ENCODE assay signal across 8 mouse cellular contexts in genomic region chr13:110395179-110395794, GRCm38 (mm10). TPM values are rescaled to one million over a fixed set of nuclear protein-coding genes. Genes with fewer than 3 reads are reported as not detected.
DNase-seq lines count a peak whose midpoint lies in the region; ATAC-seq and TF ChIP-seq lines count a peak whose summit lies in the region.

No protein-coding gene starts in this region.

- TF ChIP-seq CTCF in G1E (IDR thresholded peaks at IDR 0.05; ENCODE audit: low read depth, low read length) = no peak

- no peaks in the 10 kb centered on the region for H3K9me3 ChIP-seq in heart, embryonic 11.5 days (replicated peaks; ENCODE audit: control insufficient read depth, low read length)
- H3K9me3 ChIP-seq in G1E (replicated peaks) = peaks cover 45% of the 10 kb centered on the region
- peaks cover 2% of the 10 kb centered on the region; the same call in 1 of the 2 replicates for H3K9me3 ChIP-seq in erythroblast, embryonic 14.5 days (ENCODE audit: control insufficient read depth, low read length)
- H3K9me3 ChIP-seq in intestine, embryonic 15.5 days = no peaks in the 10 kb centered on the region
- 0 out of 2 replicates have a peak, but pooled peaks cover 1% of the 10 kb centered on the region for H3K9me3 ChIP-seq in midbrain, embryonic 13.5 days

- H3K9ac ChIP-seq in heart, embryonic 11.5 days (ENCODE audit: low read depth, low read length) = peak overlapping the region; percentile 96
- peak overlapping the region; percentile 67 for H3K9ac ChIP-seq in intestine, embryonic 15.5 days
- peak overlapping the region; percentile 93 for H3K9ac ChIP-seq in midbrain, embryonic 13.5 days (replicated peaks)

- ATAC-seq in heart, embryonic 11.5 days (replicated peaks; ENCODE audit: insufficient number of reproducible peaks, low FRiP score, low TSS enrichment) = peak; percentile 49
- ATAC-seq in G1E (ENCODE audit: extremely low read depth, insufficient number of reproducible peaks, low FRiP score, poor library complexity, severe bottlenecking) = no peak
- ATAC-seq in intestine, embryonic 15.5 days = peak; percentile 43
- ATAC-seq in midbrain, embryonic 13.5 days = no peak; the same call in 1 of the 2 replicates

- H3K27me3 ChIP-seq in heart, embryonic 11.5 days (ENCODE audit: control insufficient read depth, insufficient read depth, low read length) = no peaks in the 10 kb centered on the region
- H3K27me3 ChIP-seq in G1E (ENCODE audit: insufficient read depth, low read length) = no peaks in the 10 kb centered on the region
- peaks cover 40% of the 10 kb centered on the region for H3K27me3 ChIP-seq in erythroblast, embryonic 14.5 days (ENCODE audit: control insufficient read depth)
- no peaks in the 10 kb centered on the region for H3K27me3 ChIP-seq in intestine, embryonic 15.5 days (replicated peaks)
- peaks cover 8% of the 10 kb centered on the region for H3K27me3 ChIP-seq in midbrain, embryonic 13.5 days

- no peak for DNase-seq in heart, postnatal 36 days
- DNase-seq in G1E (ENCODE audit: low spot score) = no peak
- no peak for DNase-seq in T-cell, adult 2 months (ENCODE audit: low spot score)
- no peak for DNase-seq in natural killer cell, adult 2 months (ENCODE audit: low spot score in 2 of 2)

- peaks cover 12% of the 10 kb centered on the region for H3K4me1 ChIP-seq in heart, embryonic 11.5 days (ENCODE audit: control insufficient read depth, insufficient read depth, low read length)
- H3K4me1 ChIP-seq in G1E (ENCODE audit: insufficient read depth, low read depth, low read length) = no peaks in the 10 kb centered on the region
- H3K4me1 ChIP-seq in erythroblast, embryonic 14.5 days (ENCODE audit: control insufficient read depth) = peaks cover 13% of the 10 kb centered on the region
- 0 out of 2 replicates have a peak, but pooled peaks cover 2% of the 10 kb centered on the region for H3K4me1 ChIP-seq in intestine, embryonic 15.5 days (replicated peaks)
- H3K4me1 ChIP-seq in midbrain, embryonic 13.5 days (replicated peaks) = peaks cover 26% of the 10 kb centered on the region

- H3K4me2 ChIP-seq in heart, embryonic 11.5 days = peak overlapping the region; percentile 75
- peak overlapping the region; percentile 99 for H3K4me2 ChIP-seq in intestine, embryonic 15.5 days (replicated peaks)
- peak overlapping the region; percentile 97 for H3K4me2 ChIP-seq in midbrain, embryonic 13.5 days (replicated peaks)

- under 1% methylated on average over 38 of the region's 41 CpGs for WGBS in heart, embryonic 11.5 days (ENCODE audit: insufficient replicate concordance)
- WGBS in intestine, embryonic 15.5 days = under 1% methylated on average over 39 of the region's 41 CpGs
- under 1% methylated on average over 35 of the region's 41 CpGs for WGBS in midbrain, embryonic 13.5 days

- H3K36me3 ChIP-seq in heart, embryonic 11.5 days (ENCODE audit: control insufficient read depth, insufficient read depth, low read length) = peaks cover 21% of the 10 kb centered on the region
- no peaks in the 10 kb centered on the region for H3K36me3 ChIP-seq in G1E (replicated peaks)
- no peaks in the 10 kb centered on the region; the same call in 1 of the 2 replicates for H3K36me3 ChIP-seq in erythroblast, embryonic 14.5 days (ENCODE audit: control insufficient read depth)
- H3K36me3 ChIP-seq in intestine, embryonic 15.5 days = peaks cover 17% of the 10 kb centered on the region
- H3K36me3 ChIP-seq in midbrain, embryonic 13.5 days = peaks cover 29% of the 10 kb centered on the region

- intact Hi-C loops in heart, postnatal 36 days (cut with DNase I) = loop anchor here (2.0 kb wide), 2 partner anchors 288 to 302 kb away; no protein-coding TSS in a partner anchor

- H3K27ac ChIP-seq in heart, embryonic 11.5 days (ENCODE audit: low read depth, low read length) = peak overlapping the region; percentile 78
- H3K27ac ChIP-seq in intestine, embryonic 15.5 days = peak overlapping the region; percentile 84
- H3K27ac ChIP-seq in midbrain, embryonic 13.5 days = peak overlapping the region; percentile 90

- H3K4me3 ChIP-seq in heart, embryonic 11.5 days (ENCODE audit: low read depth, low read length) = peak overlapping the region; percentile 86
- peak overlapping the region; percentile 33; the same call in 1 of the 2 replicates for H3K4me3 ChIP-seq in G1E (ENCODE audit: low read depth, low read length)
- peak overlapping the region; percentile 59 for H3K4me3 ChIP-seq in erythroblast, embryonic 14.5 days (replicated peaks)
- H3K4me3 ChIP-seq in intestine, embryonic 15.5 days (replicated peaks) = peak overlapping the region; percentile 68
- peak overlapping the region; percentile 71 for H3K4me3 ChIP-seq in midbrain, embryonic 13.5 days (replicated peaks)

RNA-seq across cellular contexts. Expression of gene Plk2, which starts 0.4 kb away (rescaled TPM):
- 122 and 146 TPM in 2 replicates for polyA plus RNA-seq in heart, embryonic 11.5 days (2014; fragmentation: Nextera tagmentation; extraction: Ambion mirVana)
- total RNA-seq in heart, postnatal 36 days (2021) = 10 to 100 TPM; 26.0 to 34.9 TPM
- not detected in 2 replicates for total RNA-seq in G1E (2014; fragmentation: Nextera tagmentation)
- total RNA-seq in G1E (2017) = 0.11 and 0.23 TPM in 2 replicates
- polyA plus RNA-seq in G1E (2012) = not detected in 2 replicates
- polyA plus RNA-seq in erythroblast, embryonic 14.5 days (2012) = 0.05 TPM in 1 of 2 replicates, not detected in the other
- polyA plus RNA-seq in intestine, embryonic 15.5 days (2015; fragmentation: Nextera tagmentation; extraction: Ambion mirVana) = 71.0 and 72.1 TPM in 2 replicates
- 155 TPM in 2 replicates for polyA plus RNA-seq in midbrain, embryonic 13.5 days (2015; fragmentation: Nextera tagmentation; extraction: Ambion mirVana)

RNA-seq across cellular contexts. Expression of gene Gapt, which starts 38.3 kb away (rescaled TPM):
- polyA plus RNA-seq in heart, embryonic 11.5 days (2014; fragmentation: Nextera tagmentation; extraction: Ambion mirVana) = 0.10 and 0.14 TPM in 2 replicates
- total RNA-seq in heart, postnatal 36 days (2021) = under 1 TPM in 1 of 2 experiments, not detected in 1; 0.24 TPM
- total RNA-seq in G1E (2014; fragmentation: Nextera tagmentation) (not detected in 2 replicates), G1E (2017) (0.22 and 0.23 TPM in 2 replicates)
- polyA plus RNA-seq in G1E (2012) = not detected in 2 replicates
- polyA plus RNA-seq in erythroblast, embryonic 14.5 days (2012) = not detected in 2 replicates
- 0.23 and 0.59 TPM in 2 replicates for polyA plus RNA-seq in intestine, embryonic 15.5 days (2015; fragmentation: Nextera tagmentation; extraction: Ambion mirVana)
- polyA plus RNA-seq in midbrain, embryonic 13.5 days (2015; fragmentation: Nextera tagmentation; extraction: Ambion mirVana) = 0.09 TPM in 1 of 2 replicates, not detected in the other

Comparison
In these comparisons a context has a peak if more than half of its experiments do, and no peak if none do; other contexts are left out.
1. ATAC-seq: peak in heart, embryonic 11.5 days (single experiment) and intestine, embryonic 15.5 days (single experiment); none in G1E (single experiment) and midbrain, embryonic 13.5 days (single experiment).
2. H3K4me3 ChIP-seq: peak in every context shown above with its lines; median percentile 86 in heart, embryonic 11.5 days; 71 in midbrain, embryonic 13.5 days; 68 in intestine, embryonic 15.5 days; 59 in erythroblast, embryonic 14.5 days; 33 in G1E.
3. RNA of gene Plk2, which starts 0.4 kb away (polyA plus RNA-seq): 155 TPM in midbrain, embryonic 13.5 days, 122 to 146 TPM in heart, embryonic 11.5 days and 71.0 to 72.1 TPM in intestine, embryonic 15.5 days; 0.05 TPM in erythroblast, embryonic 14.5 days and not detected in G1E; every median in the first group is over 10 times any median in the second.
4. Peak in every context shown above with its lines, with median percentiles within 50 percentile points of each other: H3K27ac ChIP-seq, H3K4me2 ChIP-seq and H3K9ac ChIP-seq.